Mouse (Mus musculus) liver, adult 2 months (tissue): ENCODE results near the gene Galnt10.

Source experiments
- CTCF ChIP-seq: fragments of 200-500 bp; IDR thresholded peaks from 2 replicates; pipeline ENCODE4 v1.5.1; 2011; ENCODE audit warnings: low read depth, low read length, control low read depth
- POLR2A ChIP-seq: fragments of 200-500 bp; IDR thresholded peaks from 2 replicates; pipeline ENCODE4 v1.6.1; 2011; ENCODE audit warnings: low read length, control low read depth; ENCODE audit not compliant: insufficient read depth; ENCODE audit errors: extremely low read depth

- TF ChIP-seq POLR2A (no peak), CTCF (no peak)
These were observed 6.1 kb downstream of the Galnt10 start for GRCm38 (mm10) chr11:57651281-57651810.
